Mouse (Mus musculus): ENCODE results near the gene Ubap1l.

DNA sequence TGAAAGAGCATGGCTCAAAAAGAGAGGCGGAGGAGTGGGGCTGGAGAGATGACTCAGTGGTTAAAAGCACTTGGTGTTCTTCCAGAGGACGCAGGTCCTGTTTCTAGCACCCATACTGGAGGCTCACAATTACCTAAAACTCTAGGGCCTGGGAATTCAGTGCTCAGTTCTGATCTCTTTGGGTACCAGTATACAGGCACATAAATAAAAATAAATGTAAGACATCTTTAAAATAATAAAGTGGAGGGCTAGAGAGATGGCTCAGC is 44.3 kb downstream of the Ubap1l start:
- TF ChIP-seq POLR2A (IDR thresholded peaks at IDR 0.05; ENCODE audit: low read depth, low read length) (no peak), CTCF (IDR thresholded peaks at IDR 0.05; ENCODE audit: borderline replicate concordance, insufficient read depth, low read length) (no peak)

Measured in embryonic fibroblast, embryonic 13.5 days (primary cell).